Comparison of ENCODE assay signal across 28 mouse cellular contexts in genomic region chr11:81386185-81386584, GRCm38 (mm10).
"Had no signal": no experiment of that assay in that cellular context is flagged by ENCODE, and none has a peak within 500 bp of the region (broad histone marks: within the 10 kb centered on the region; RNA-seq: fewer than 3 reads in every experiment).

No protein-coding gene starts in this region.

- H3K9me3 ChIP-seq: embryonic facial prominence, embryonic 10.5 days; embryonic facial prominence, embryonic 12.5 days; embryonic facial prominence, embryonic 13.5 days; embryonic facial prominence, embryonic 15.5 days; forebrain, embryonic 10.5 days; forebrain, embryonic 12.5 days; forebrain, embryonic 13.5 days; forebrain, embryonic 15.5 days had no signal

- H3K27ac ChIP-seq: embryonic facial prominence, embryonic 10.5 days; embryonic facial prominence, embryonic 12.5 days; embryonic facial prominence, embryonic 13.5 days; embryonic facial prominence, embryonic 15.5 days; forebrain, embryonic 10.5 days; forebrain, embryonic 12.5 days; forebrain, embryonic 13.5 days; forebrain, embryonic 15.5 days; gastrocnemius, adult 2 months; heart, adult 2 months had no signal

- H3K36me3 ChIP-seq: embryonic facial prominence, embryonic 10.5 days; embryonic facial prominence, embryonic 12.5 days; embryonic facial prominence, embryonic 13.5 days; embryonic facial prominence, embryonic 15.5 days; forebrain, embryonic 10.5 days; forebrain, embryonic 12.5 days; forebrain, embryonic 15.5 days had no signal

- H3K4me2 ChIP-seq: embryonic facial prominence, embryonic 12.5 days; embryonic facial prominence, embryonic 13.5 days; embryonic facial prominence, embryonic 15.5 days; forebrain, embryonic 12.5 days; forebrain, embryonic 13.5 days; forebrain, embryonic 15.5 days had no signal

- ATAC-seq: forebrain, embryonic 13.5 days; forebrain, embryonic 14.5 days; forebrain, embryonic 15.5 days; forebrain, embryonic 16.5 days; forebrain, postnatal 0 days had no signal

- H3K9ac ChIP-seq: embryonic facial prominence, embryonic 12.5 days; embryonic facial prominence, embryonic 13.5 days; embryonic facial prominence, embryonic 15.5 days; forebrain, embryonic 12.5 days; forebrain, embryonic 13.5 days; forebrain, embryonic 15.5 days; forebrain, postnatal 0 days had no signal

- DNase-seq: cerebellum, adult 8-10 months; cerebellum, adult 9-10 months; cerebellum, adult 9-11 months; cerebellum, postnatal 10 days; cerebellum, postnatal 14 days; cerebellum, postnatal 25 days; cerebellum, postnatal 36 days; embryo, embryonic 11 days; forebrain, postnatal 0 days; gastrocnemius, adult 2 months; gastrocnemius, postnatal 10 days; gastrocnemius, postnatal 14 days; gastrocnemius, postnatal 25 days; gastrocnemius, postnatal 36 days; heart, adult 11 months; heart, adult 18-20 months; heart, adult 2 months had no signal

- H3K4me1 ChIP-seq: embryonic facial prominence, embryonic 12.5 days; embryonic facial prominence, embryonic 13.5 days; embryonic facial prominence, embryonic 15.5 days; forebrain, embryonic 15.5 days had no signal

- H3K27me3 ChIP-seq: embryonic facial prominence, embryonic 12.5 days; embryonic facial prominence, embryonic 13.5 days; embryonic facial prominence, embryonic 15.5 days; forebrain, embryonic 12.5 days; forebrain, embryonic 13.5 days; forebrain, embryonic 15.5 days had no signal

- H3K4me3 ChIP-seq: embryonic facial prominence, embryonic 10.5 days; embryonic facial prominence, embryonic 12.5 days; embryonic facial prominence, embryonic 13.5 days; embryonic facial prominence, embryonic 15.5 days; erythroblast, embryonic 14.5 days; forebrain, embryonic 10.5 days; forebrain, embryonic 12.5 days; forebrain, embryonic 13.5 days; forebrain, embryonic 15.5 days; gastrocnemius, adult 2 months; heart, adult 2 months had no signal
